Mouse (Mus musculus) thymus, adult 2 months (tissue): ENCODE data around the gene Nags.

Source experiments
- CTCF ChIP-seq: fragments of 200-500 bp; IDR thresholded peaks from 2 replicates; pipeline ENCODE4 v1.5.1; 2012; ENCODE audit warnings: mild to moderate bottlenecking, control low read depth, low read length, moderate library complexity, borderline replicate concordance; ENCODE audit not compliant: control insufficient read depth, poor library complexity, insufficient read depth; ENCODE audit errors: extremely low read depth
- POLR2A ChIP-seq: fragments of 200-500 bp; IDR thresholded peaks from 2 replicates; pipeline ENCODE4 v1.6.1; 2012; ENCODE audit warnings: mild to moderate bottlenecking, low read length, control low read depth, moderate library complexity; ENCODE audit not compliant: control insufficient read depth, poor library complexity, insufficient read depth; ENCODE audit errors: extremely low read depth

DNA sequence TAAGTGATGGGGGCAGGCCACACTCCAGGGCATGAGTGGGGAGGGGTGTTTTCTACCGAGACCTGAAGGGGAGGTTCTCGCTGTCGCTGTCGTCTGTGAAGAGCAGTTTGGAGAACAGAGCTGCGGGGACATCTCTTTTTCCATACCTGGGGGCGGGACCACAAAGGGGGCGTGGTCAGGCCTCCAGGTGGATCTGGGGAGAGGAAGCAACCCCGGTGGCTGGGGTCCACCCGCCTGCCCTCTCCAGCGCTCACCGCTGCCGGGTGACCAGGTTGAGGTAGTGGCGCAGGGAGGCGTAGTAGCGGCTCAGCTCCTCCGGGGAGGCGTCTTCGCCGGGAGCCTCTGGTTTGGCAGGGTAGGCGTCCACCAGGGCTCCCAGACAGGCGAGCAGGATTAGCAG, 38.4 kb upstream of the Nags start:
- no peak for TF ChIP-seq CTCF
- TF ChIP-seq POLR2A = no peak
